Mouse (Mus musculus) CD4-positive naive resting alpha-beta T cell, adult 57 days (primary cell): ENCODE measurements around the gene Dqx1. TPM values are rescaled to one million over a fixed set of nuclear protein-coding genes. Genes with fewer than 3 reads are reported as not detected.

Experiments
- total RNA-seq: library from RNA; stranded (reverse); gene quantifications from one replicate; pipeline ENCODE4 v1.2.4, GENCODE M21; 2023

Dqx1 gene
- total RNA-seq: 15.3 TPM

GRCm38 (mm10) chr6:83057790-83058189 lies at the start of gene Dqx1:
Gene Dqx1, plus strand, starts transcription at chr6:83057844.

DNA sequence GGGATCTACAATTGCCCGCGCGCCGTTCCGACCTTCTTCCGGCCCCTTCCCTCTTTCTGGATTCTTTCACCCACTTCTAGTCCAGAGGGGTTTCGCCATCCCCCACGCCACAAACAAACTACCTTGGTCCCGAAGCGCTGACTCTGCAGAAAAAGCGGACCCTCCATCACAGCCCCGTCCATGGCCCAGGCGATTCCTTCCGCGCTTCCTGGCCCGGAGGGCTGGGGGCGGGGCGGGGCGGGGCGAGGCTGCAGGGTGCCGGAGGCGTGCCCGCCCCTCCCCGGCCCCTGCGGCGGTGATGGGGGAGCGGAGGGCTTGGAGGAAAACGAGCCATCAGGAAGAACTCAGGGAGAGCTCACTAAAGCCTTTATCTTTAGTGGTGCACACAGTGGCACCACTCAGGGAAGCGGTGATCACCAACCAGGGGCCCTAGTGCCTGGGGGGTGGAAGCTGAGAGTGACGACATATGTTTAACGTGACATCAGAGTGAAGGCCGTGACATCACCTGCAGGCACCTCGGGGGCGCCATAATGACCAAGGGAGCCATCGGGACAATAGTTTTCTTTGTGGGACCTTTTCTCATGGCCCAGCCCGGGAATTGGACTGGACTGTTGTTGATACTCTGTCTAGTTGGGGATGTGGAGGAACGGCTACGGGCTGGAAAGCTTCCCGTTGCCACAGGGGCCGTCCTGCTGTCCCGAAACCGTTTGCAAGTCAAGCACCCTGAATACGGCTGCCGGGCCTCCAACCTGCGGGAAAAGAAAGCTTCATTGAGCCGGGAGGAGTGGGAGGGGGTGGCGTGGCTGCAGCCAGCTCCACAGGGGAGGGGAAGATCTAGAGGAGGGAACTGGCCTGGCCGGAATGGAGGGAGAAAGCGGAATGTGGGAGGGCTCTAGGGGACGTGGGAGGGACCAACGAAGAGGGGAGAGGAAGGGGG lies 24.1 kb upstream of the Dqx1 start, which contains the start of the genes Dok1 and Loxl3:
TSS of gene Dok1 (minus strand) at position 223 of the 937 bp plus-strand sequence.
TSS of gene Loxl3 (plus strand) at position 925 of the 937 bp plus-strand sequence.

GRCm38 (mm10) chr6:83054074-83054851 lies 3.4 kb upstream of the Dqx1 start, which contains the start of gene Aup1:
Gene Aup1, plus strand, starts transcription at chr6:83054521.

GRCm38 (mm10) chr6:83054871-83055431 lies 2.7 kb upstream of the Dqx1 start, which contains the start of gene Htra2:
Gene Htra2, minus strand, starts transcription at chr6:83055273.

GRCm38 (mm10) chr6:83070247-83070310 lies 12.4 kb downstream of the Dqx1 start, which contains the start of gene Tlx2:
Gene Tlx2, minus strand, starts transcription at chr6:83070293.

GRCm38 (mm10) chr6:83077630-83078323 lies 20.1 kb downstream of the Dqx1 start, which contains the start of gene Pcgf1:
Gene Pcgf1, plus strand, starts transcription at chr6:83077869.

DNA sequence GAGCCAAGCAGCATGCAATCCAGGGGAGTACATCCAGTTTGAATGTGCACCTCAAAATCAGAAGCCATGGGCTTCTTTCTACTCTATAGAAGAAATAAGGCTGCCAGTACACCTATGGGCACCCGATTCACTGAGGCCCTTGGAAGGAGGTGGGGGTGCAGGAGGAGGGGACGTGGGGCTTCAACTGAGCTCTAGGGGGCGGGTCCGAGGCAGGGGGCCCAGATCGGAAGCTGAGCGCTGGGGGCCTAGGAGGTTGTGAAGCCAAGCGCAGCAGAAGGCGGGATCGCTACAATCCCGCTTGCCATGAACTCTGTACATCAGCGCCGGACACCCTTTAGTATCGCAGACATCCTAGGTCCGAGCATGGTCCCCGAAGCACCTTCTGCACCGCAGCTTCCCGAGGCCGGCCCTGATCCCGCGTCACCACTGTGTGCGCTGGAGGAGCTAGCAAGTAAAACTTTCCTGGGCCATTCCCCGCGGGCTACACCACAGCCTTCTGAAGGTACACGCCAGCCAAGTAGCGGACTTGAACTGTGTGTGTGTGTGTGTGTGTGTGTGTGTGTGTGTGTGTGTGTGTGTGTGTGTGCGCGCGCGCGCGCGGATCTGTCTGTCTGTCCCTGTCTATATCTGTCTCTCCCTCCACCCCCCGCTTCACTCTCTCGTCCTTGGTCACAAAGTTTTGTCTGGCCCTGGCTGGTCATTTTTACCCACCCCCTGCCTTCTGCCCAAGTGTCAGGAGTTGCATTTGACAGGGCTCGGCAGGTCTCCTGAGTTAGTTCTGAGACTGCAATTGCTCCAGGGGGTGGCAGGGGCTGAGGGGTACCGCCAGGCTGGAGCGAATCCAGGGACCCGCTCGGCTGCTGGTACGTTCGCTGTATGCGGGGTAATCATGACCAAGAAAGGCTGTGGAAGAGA lies 28.7 kb downstream of the Dqx1 start, which contains the start of gene Lbx2:
TSS of gene Lbx2 (plus strand) at position 247 of the 915 bp plus-strand sequence.

DNA sequence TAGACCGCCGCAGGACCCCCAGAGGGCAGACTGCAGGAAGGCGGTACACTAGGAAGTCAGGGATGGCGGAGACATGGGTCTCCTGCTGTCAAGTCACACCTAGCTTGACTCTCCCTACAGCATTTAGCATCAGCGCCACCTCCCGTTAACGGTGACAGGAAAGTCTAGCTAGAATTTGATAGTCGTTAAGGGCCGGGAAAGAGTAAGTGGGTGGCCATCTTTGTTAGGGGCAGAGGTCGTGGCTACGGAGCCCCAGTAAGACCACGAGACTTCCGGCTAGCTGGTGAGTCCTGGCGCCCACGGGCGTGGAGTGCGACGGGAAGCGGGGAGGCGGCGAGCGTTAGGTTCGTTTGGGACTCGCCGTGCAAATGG lies 43.7 kb downstream of the Dqx1 start, which contains the start of the genes Ccdc142 and Gm42688:
TSS of gene Ccdc142 (plus strand) at position 286 of the 372 bp plus-strand sequence.
TSS of gene Gm42688 (plus strand) at position 302 of the 372 bp plus-strand sequence.

GRCm38 (mm10) chr6:83108762-83109668 lies 51.4 kb downstream of the Dqx1 start, which contains the start of gene Mrpl53:
Gene Mrpl53, plus strand, starts transcription at chr6:83109040.

DNA sequence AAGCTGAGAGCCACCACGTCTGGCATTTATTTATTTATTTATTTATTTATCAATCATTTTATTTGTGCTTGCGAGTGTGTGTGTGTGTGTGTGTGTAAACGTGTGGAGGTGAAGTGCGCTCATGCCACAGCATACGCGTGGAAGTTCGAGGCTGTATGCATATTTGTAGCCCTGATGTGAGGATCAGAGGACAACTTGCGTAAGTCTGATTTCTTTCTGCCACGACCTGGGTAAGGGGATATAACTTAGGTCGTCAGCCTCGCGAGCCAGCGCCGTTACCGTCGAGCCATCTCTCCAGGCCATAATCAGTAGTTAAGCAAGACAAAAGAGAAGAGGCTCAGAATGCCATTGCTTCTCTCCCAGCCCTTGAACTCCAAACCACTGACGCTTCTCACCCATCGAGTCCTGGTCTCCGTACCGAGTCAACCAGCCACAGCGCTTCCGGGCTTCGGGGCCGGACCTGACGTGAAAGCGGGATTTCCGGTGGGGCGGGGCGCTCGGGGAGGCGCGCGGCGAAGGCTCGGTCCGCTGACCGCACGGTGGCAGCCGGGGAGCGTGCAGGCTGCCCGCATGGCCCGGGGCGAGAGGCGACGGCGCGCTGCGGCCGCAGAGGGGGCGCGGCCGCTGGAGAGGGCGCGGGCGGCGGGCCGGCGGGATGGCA lies 57.5 kb downstream of the Dqx1 start, which contains the start of gene Mogs:
TSS of gene Mogs (plus strand) at position 486 of the 661 bp plus-strand sequence.

Other genes with a start within 250 kb of the Dqx1 start
- 21.0 TPM for gene Sema4f, start 118.1 kb upstream of the Dqx1 start, total RNA-seq
- not detected for gene M1ap, start 110.9 kb upstream of the Dqx1 start, total RNA-seq
- 15.5 TPM for gene Dok1, start 24.4 kb upstream of the Dqx1 start, total RNA-seq
- 1.2 TPM for gene Loxl3, start 23.7 kb upstream of the Dqx1 start, total RNA-seq
- 383 TPM for gene Aup1, start 3.3 kb upstream of the Dqx1 start, total RNA-seq
- 34.5 TPM for gene Htra2, start 2.6 kb upstream of the Dqx1 start, total RNA-seq
- not detected for gene Tlx2, start 12.4 kb downstream of the Dqx1 start, total RNA-seq
- gene Pcgf1, start 20.0 kb downstream of the Dqx1 start, total RNA-seq: 28.6 TPM
- gene Lbx2, start 28.5 kb downstream of the Dqx1 start, total RNA-seq: not detected
- 12.8 TPM for gene Ccdc142, start 43.8 kb downstream of the Dqx1 start, total RNA-seq
- 8.3 TPM for gene Gm42688, start 43.8 kb downstream of the Dqx1 start, total RNA-seq
- gene Mrpl53, start 51.2 kb downstream of the Dqx1 start, total RNA-seq: 28.2 TPM
- gene Mogs, start 57.7 kb downstream of the Dqx1 start, total RNA-seq: 34.1 TPM
- gene Wbp1, start 63.7 kb downstream of the Dqx1 start, total RNA-seq: 41.6 TPM
- gene Ino80b, start 67.6 kb downstream of the Dqx1 start, total RNA-seq: 28.5 TPM
- gene Rtkn, start 77.6 kb downstream of the Dqx1 start, total RNA-seq: not detected
- gene Wdr54, start 98.6 kb downstream of the Dqx1 start, total RNA-seq: 0.53 TPM
- gene 1700003E16Rik, start 98.6 kb downstream of the Dqx1 start, total RNA-seq: not detected
- 127 TPM for gene Dctn1, start 108.1 kb downstream of the Dqx1 start, total RNA-seq
- gene Slc4a5, start 162.0 kb downstream of the Dqx1 start, total RNA-seq: not detected